Mouse (Mus musculus) inflammation-experienced regulatory T-cells, adult 6 months (primary cell): Measurements from ENCODE around the gene Gnptab. TPM values are rescaled to one million over a fixed set of nuclear protein-coding genes. Genes with fewer than 3 reads are reported as not detected.
A peak's percentile ranks its signal among the peaks of the same experiment; 100 is the strongest.

ENCODE experiments used
- ATAC-seq: one replicate; pipeline ENCODE4 v1.8.0; 2017
- polyA plus RNA-seq, 3 experiments: library from polyadenylated mRNA; unstranded; fragments of 100-300 nt; shearing (Covaris generic); gene quantifications; one replicate each; pipeline ENCODE4 v1.2.1; 2017

Gnptab gene
- polyA plus RNA-seq, 3 experiments from 2014 or later = 6.5 to 9.1 (median 6.8) TPM

- ATAC-seq = no peak
Observed at GRCm38 (mm10) chr10:88377666-88378065, 1.3 kb upstream of the Gnptab start.

GRCm38 (mm10) chr10:88380002-88380401, 1.1 kb downstream of the Gnptab start:
- no peak for ATAC-seq

- no peak for ATAC-seq
Observed at GRCm38 (mm10) chr10:88380430-88381060, 1.6 kb downstream of the Gnptab start.

- no peak for ATAC-seq
Observed at GRCm38 (mm10) chr10:88381286-88381685, 2.4 kb downstream of the Gnptab start.

GRCm38 (mm10) chr10:88382009-88382408, 3.1 kb downstream of the Gnptab start:
- no peak for ATAC-seq

GRCm38 (mm10) chr10:88383479-88383878, 4.5 kb downstream of the Gnptab start:
- ATAC-seq = no peak

GRCm38 (mm10) chr10:88384081-88384480, 5.1 kb downstream of the Gnptab start:
- no peak for ATAC-seq

GRCm38 (mm10) chr10:88385290-88385689, 6.4 kb downstream of the Gnptab start:
- ATAC-seq = no peak

- no peak for ATAC-seq
Observed at GRCm38 (mm10) chr10:88385758-88386157, 6.8 kb downstream of the Gnptab start.

- no peak for ATAC-seq
Observed at GRCm38 (mm10) chr10:88386251-88386650, 7.3 kb downstream of the Gnptab start.

GRCm38 (mm10) chr10:88389576-88389975, 10.6 kb downstream of the Gnptab start:
- peak; percentile 88 for ATAC-seq

GRCm38 (mm10) chr10:88390096-88390790, 11.3 kb downstream of the Gnptab start:
- ATAC-seq = peak; percentile 33

GRCm38 (mm10) chr10:88391495-88391894, 12.6 kb downstream of the Gnptab start:
- no peak for ATAC-seq

- no peak for ATAC-seq
Observed at GRCm38 (mm10) chr10:88392181-88392847, 13.4 kb downstream of the Gnptab start.

- ATAC-seq = no peak
Observed at GRCm38 (mm10) chr10:88398668-88399243, 19.8 kb downstream of the Gnptab start.

- no peak for ATAC-seq
Observed at GRCm38 (mm10) chr10:88399271-88399670, 20.3 kb downstream of the Gnptab start.

GRCm38 (mm10) chr10:88403021-88403420, 24.1 kb downstream of the Gnptab start:
- ATAC-seq = no peak

- no peak for ATAC-seq
Observed at GRCm38 (mm10) chr10:88404220-88404619, 25.3 kb downstream of the Gnptab start.

- ATAC-seq = peak; percentile 97
Observed at GRCm38 (mm10) chr10:88405812-88406211, 26.9 kb downstream of the Gnptab start.

GRCm38 (mm10) chr10:88407875-88408631, 29.1 kb downstream of the Gnptab start:
- no peak for ATAC-seq

GRCm38 (mm10) chr10:88409751-88410150, 30.8 kb downstream of the Gnptab start:
- ATAC-seq = no peak

GRCm38 (mm10) chr10:88412290-88412995, 33.5 kb downstream of the Gnptab start:
- no peak for ATAC-seq
